Mouse (Mus musculus): Measurements from ENCODE around the gene Glce.

GRCm38 (mm10) chr9:62080028-62080760 lies 42.3 kb downstream of the Glce start:
- TF ChIP-seq CTCF (IDR thresholded peaks at IDR 0.05; ENCODE audit: low read depth) (no peak), EP300 (IDR thresholded peaks at IDR 0.05; ENCODE audit: low read depth) (no peak)

All from heart, postnatal 0 days (tissue).